Mouse (Mus musculus) liver, postnatal 0 days (tissue): ENCODE measurements around the gene Des.

Experiments
- CTCF ChIP-seq: sonication (generic); IDR thresholded peaks from 2 replicates; pipeline ENCODE4 v1.5.1; 2016; ENCODE audit warnings: antibody characterized with exemption, low read depth
- EP300 ChIP-seq: IDR thresholded peaks from 2 replicates; pipeline ENCODE4 v1.6.1; 2016; ENCODE audit warnings: antibody characterized with exemption, low read depth, mild to moderate bottlenecking

DNA sequence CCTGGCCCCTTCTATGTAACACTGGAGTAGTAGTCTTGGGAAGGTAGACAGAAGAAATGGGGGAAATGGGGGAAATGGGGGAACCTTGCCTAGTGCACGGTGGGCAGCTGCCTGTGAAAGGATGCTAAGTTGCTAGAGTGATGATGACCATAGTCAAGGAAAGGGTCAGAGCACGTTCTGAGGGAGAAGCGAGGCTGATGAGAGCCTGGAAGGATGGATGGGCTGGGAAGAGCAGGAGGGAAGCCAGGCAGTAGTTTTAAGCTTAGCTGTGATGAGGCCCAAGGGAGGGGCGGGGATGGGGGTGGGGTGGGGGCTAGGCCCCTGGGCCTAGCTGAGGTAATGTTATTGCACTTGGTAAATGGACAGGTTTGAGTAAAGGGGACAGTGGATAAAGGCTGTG, 994 bp downstream of the Des start:
- no peak for TF ChIP-seq CTCF
- TF ChIP-seq EP300 = no peak
